Mouse (Mus musculus) erythroblast, embryonic 14.5 days (primary cell): ENCODE measurements around the gene Trmt1.

Experiments used
- GATA1 ChIP-seq: IDR thresholded peaks from 2 replicates; pipeline ENCODE4 v1.6.1; 2012; ENCODE audit warnings: low read length, inconsistent platforms, mixed read lengths
- TAL1 ChIP-seq: IDR thresholded peaks from 3 replicates; pipeline ENCODE4 v1.6.1; 2012; ENCODE audit warnings: low read length, inconsistent platforms, mixed read lengths

DNA sequence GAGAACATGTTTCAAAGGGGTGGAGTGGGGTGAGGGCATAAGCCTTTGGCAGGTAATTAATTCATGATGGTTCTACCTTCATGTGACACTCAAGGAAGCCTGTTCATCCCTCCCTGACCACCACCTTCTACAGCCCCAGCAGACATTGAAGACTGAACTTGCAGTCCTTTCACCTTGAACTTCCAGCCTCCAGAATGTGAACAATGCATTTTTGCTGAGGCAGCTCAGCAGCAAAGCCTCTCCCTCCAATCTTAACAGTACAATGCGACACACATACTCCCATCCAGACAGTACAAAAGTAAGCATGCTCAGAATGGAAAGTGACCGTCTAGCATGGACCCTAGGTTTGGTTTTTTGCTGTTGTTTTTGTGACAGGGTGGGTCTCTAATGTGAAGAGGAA, 4.6 kb upstream of the Trmt1 start:
- TF ChIP-seq GATA1: no peak
- TF ChIP-seq TAL1: no peak
